Mouse (Mus musculus) urinary bladder, adult 2 months (tissue): Measurements from ENCODE around the gene Ccdc157. TPM values are rescaled to one million over a fixed set of nuclear protein-coding genes. Genes with fewer than 3 reads are reported as not detected.

Experiments
- DNase-seq: peaks from one replicate; pipeline ENCODE4 v3.0.0; 2022; ENCODE audit warnings: low spot score
- polyA plus RNA-seq: library from polyadenylated mRNA; depleted of rRNA; stranded (reverse); fragments of >200 nt; gene quantifications from 2 replicates; pipeline ENCODE4 v1.2.3, GENCODE M21; 2012; rRNA removed

Ccdc157 gene
- polyA plus RNA-seq, 1 experiment, result 14.2 TPM

DNA sequence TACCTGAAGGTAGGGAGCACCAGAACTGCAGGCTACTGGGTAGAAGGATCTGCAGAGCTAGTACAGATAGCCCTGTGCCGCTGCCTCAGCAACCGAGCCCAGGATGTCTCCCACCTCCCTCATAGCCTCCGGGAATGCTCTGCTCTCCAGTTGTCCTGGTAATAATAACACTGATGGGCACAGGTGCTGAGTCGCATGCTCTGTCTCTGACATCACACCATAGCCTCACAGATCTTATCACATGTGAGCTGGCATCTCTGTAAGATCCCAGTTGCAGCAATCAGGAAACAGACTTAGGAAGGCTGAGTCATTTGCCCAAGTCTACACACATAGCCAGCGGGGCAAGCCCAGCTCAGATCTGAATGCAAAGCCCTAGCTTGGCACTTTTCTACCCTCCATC lies 58.2 kb downstream of the Ccdc157 start:
- DNase-seq, result no peak

DNA sequence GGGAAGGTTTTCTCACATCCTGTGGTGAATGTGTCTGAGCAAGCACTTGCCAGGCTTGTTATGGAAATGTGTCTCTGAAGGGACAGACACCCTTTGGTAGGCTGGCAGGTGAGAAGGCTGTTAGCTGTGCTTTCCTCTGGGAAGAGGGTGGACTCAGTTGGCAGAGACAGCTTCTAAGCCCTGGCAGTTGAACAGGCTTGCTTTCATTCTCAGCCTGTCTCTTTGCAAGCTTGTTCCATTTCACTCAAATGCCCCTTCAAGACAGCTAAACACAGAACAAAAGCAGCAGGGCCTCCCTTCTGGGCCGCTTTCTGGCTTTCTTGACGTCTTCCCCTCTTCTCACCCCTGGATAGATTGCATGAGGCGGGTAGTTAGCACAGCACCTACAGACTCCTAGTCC lies 60.6 kb downstream of the Ccdc157 start:
- no peak for DNase-seq

DNA sequence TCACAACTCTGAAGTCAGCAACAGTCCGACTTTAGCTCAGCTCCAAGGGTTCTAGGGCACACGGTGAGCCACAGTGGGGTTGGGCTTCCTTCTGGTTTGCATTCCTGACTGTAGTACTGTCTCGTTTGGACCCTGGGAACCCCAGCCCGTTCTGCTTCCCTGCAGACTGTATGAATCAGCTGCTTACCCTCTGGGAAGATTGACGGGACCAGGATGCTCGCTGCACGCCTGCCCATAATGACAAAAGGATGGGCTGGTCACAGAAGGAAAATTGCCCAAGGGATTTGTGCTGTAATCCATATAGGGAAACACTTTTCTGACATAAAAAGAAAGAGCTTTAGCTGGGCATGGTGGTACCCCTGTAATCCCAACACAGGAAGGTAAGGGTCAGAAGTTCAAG lies 61.3 kb downstream of the Ccdc157 start:
- no peak for DNase-seq

DNA sequence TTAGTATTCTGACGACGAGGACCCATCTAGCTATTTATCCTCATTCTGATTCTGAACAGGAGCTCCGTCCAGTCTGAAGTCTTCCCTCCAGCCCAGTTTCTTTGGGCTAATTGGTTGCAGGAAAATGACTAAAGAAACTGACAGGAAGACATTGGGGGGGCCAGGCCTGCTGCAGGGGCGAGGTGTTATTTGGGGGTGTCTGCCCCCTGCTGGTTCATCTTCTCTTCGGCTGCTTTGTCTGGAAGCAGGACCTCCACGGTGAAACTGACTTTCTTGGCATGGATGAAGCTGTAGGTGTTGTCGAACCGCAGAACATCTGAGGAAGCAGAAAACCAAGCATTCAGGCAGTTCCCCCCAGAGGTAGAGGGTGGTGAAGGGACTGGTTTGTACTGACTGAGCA lies 62.0 kb downstream of the Ccdc157 start:
- DNase-seq, result no peak

DNA sequence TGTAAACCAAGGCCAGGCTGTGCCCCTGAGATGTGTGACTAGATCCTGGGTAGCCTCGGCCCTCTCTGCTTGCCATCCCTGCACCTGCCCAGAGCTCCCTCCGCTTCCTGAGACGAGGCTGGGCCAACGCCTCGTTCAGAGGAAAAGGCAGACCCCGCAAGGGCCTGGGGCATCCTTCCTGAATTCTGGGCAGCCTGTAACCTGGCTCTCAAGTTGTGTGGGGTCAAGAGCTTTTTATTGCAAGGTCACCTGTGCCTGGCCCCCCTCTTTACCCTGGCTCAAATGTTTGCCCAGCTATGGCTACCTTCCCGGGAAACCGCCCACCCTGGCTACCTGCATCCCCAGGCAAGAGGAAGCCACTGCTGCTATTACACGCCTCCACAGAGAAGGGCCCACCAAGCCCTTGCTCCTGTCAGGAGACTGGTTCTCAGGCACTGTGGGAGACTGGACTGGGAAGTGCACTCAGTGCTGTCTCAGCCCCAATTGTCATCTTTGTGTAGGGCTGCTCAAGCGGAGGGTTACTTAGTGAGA lies 62.9 kb downstream of the Ccdc157 start:
- DNase-seq, result no peak

DNA sequence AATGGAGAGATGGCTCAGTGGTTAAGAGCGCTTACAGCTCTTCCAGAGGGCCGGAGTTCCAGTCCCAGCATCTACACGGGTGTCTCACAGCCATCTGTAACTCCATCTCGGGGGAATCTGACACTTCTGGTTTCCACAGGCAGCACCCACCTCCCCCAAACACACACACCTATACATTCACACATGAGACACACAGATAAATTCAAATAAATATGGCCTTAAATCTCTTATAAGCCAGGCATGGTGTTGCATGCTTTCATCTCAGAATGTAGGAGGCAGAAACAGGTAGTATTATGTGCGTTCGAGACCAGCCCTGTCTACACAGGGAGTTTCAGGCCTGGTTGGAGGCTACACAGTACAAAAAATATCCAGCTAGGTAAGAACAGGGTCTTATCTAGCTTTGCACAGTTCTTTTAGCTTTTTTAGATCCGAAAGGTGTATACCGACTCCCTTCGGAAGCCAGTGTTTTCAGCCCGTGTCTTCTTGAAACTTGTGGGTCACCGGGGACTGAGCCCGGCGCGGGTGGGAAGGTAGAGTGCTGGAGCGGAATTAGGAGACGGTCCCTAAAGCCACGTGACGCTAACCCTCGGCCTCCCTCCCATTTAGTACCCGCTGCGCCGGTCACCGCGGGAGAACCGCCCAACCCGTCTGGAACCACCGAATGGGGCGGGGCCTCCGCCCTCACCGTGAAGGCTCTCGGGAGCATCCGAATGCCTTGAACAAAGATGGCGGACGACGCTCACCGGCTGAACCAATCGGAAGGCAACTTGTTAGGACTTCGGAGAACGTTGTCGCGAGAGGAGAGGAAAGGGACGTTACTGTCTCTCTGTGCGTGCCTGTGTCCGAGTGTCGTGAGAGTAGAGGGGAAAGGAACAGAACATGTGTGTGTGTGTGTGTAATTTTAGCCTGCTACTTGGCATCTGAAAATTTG lies 63.8 kb downstream of the Ccdc157 start:
- DNase-seq, result peak; percentile 89

DNA sequence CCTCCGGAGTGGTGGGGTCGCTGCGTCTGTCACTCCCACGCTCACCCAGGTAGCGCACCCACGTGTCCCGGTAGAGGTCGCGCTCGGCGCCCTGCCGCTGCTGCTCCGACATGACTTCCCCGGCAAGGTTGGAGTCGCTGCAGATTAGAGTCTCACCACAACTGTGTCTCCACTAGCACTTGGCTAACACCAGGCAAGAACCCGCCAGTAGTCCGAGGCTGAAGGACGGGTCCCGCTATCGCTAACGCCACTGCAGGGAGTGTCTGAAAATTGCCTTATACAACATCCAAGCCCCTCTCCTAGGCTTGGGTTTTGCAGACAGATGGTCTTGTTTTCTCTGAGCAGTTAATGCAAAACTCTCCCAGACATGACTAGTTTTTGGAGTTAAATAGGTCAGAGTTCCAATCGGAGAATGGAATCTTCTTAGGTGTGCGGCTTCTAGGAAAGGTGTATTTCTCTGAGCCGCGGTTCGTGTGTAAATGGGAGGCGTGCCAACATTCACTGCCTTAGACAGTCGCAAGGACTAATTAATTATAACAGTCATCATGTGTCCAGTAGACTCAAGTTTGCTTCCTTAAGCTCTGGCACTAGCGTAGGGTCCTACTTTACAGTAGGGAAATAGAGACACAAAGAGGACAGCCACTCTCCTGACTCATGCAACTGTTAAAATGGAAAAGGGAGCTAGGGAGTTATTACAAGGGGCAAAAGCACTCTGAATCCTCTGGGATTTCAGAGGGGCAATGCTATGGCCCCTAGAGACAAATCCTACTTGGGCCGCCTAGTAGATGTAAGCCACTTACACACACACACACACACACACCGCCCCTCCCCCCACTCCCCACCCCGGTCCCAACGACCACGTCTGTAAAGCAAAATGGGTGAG lies 64.7 kb downstream of the Ccdc157 start, which contains the start of gene Mtfp1:
Mtfp1 (minus strand) TSS at position 275 of the 883 bp plus-strand sequence.
- peak; percentile 47 for DNase-seq

DNA sequence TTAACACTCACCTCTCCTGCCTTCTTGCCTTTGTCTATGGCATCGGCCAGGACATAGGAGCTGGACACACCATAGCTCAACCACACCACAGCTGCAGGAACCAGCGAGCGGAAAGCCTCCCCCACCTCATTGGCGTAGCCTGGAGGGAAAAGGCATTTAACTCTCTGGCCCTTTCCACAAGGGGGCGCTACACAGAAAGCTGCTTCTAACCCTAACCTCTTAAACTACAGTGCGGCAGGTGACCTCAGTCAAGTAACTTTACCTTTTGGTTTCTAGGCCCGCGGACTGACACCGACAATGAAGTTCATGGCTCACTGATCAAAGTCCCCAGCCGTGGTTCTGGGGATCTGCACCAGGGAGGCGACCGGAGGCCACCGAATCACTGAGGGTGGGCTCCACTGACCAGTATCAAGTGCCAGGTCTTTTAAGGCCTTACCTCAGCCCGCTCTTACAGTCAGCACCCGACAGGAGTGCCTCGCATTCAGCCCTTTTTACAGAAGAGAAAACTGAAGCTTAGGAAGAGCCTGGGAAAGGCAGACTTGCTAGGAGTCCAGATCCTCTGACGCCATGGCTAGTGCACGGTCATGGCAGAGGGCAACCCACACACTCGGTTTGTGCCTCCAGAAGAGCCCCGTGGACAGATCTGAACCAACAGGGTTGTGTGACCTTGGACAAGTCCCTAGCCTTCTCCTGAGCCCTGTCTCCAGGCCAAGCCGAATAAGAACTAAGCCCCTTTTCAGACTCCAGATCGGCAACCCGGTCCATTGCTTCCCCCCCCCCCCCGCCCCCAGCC lies 65.5 kb downstream of the Ccdc157 start:
- no peak for DNase-seq

DNA sequence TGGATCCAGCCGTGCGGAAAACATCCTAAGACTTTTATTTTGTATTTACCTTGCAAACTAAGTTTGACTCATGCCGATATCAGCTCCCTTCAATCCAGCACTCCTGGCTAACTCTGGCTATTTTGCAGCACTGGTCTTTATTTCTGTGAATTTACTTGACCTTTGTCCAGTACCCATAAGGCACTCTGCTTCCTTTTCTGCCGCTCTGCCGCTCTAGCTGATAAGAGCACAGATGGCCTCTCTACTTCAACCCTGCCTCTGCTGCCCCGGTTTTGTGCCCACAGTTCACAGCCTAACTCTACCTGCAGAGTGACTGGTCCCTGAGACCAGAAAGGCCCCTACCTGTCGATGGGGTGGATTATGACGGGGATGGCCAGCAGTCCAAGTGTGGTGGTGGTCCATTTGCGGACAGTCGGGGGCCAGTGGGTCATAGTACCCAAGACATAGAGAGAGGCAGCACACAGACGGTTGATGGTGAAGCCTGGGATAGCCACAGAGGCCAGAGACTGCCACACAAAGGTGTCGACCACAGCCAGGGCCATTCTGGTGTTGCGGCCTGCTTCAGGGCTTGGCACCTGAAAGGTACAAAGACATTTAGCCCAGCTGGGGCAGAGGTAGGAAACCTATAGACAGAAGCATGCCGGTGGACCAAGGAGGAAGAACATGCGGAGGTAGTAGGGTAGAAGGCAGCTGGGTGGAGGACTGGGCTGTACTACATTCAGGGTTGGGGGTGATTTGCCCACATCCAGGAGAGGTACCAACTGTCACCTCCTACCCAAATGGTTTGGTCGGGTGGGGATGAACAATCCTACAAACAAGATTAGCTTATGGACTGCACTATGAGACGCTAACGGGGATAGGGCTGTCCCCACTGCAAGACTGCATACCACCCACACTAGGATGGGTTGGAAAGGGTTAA lies 66.4 kb downstream of the Ccdc157 start:
- no peak for DNase-seq

Other genes with a start within 250 kb of the Ccdc157 start
- gene Slc35e4, start 245.6 kb downstream of the Ccdc157 start, polyA plus RNA-seq, result 10.4 and 13.0 TPM in 2 replicates
- gene Tcn2, start 228.1 kb downstream of the Ccdc157 start, polyA plus RNA-seq, result 101 and 110 TPM in 2 replicates
- gene Pes1, start 196.3 kb downstream of the Ccdc157 start, polyA plus RNA-seq, result 42.4 and 43.1 TPM in 2 replicates
- gene 4930556J24Rik, start 183.5 kb downstream of the Ccdc157 start, polyA plus RNA-seq, result 0.04 TPM in 1 of 2 replicates, not detected in the other
- 5.5 and 6.9 TPM in 2 replicates for gene Gal3st1, start 176.7 kb downstream of the Ccdc157 start, polyA plus RNA-seq
- gene Sec14l4, start 128.8 kb downstream of the Ccdc157 start, polyA plus RNA-seq, result 0.15 and 0.21 TPM in 2 replicates
- gene Sec14l3, start 95.5 kb downstream of the Ccdc157 start, polyA plus RNA-seq, result not detected in 2 replicates
- gene Mtfp1, start 64.8 kb downstream of the Ccdc157 start, polyA plus RNA-seq, result 3.4 and 4.1 TPM in 2 replicates
- 1.3 and 1.4 TPM in 2 replicates for gene Sec14l2, start 36.9 kb downstream of the Ccdc157 start, polyA plus RNA-seq
- gene Rnf215, start 25.1 kb downstream of the Ccdc157 start, polyA plus RNA-seq, result 31.5 and 34.4 TPM in 2 replicates
- gene Sf3a1, start 57 bp upstream of the Ccdc157 start, polyA plus RNA-seq, result 21.6 and 28.5 TPM in 2 replicates
- gene Tbc1d10a, start 26.5 kb upstream of the Ccdc157 start, polyA plus RNA-seq, result 92.5 and 137 TPM in 2 replicates
- gene Castor1, start 57.9 kb upstream of the Ccdc157 start, polyA plus RNA-seq, result 19.7 and 19.8 TPM in 2 replicates
- 0.28 and 0.39 TPM in 2 replicates for gene Osm, start 76.1 kb upstream of the Ccdc157 start, polyA plus RNA-seq
- 2.5 and 2.8 TPM in 2 replicates for gene Lif, start 97.3 kb upstream of the Ccdc157 start, polyA plus RNA-seq